Mouse (Mus musculus): ENCODE data around the gene Tmem144. TPM values are rescaled to one million over a fixed set of nuclear protein-coding genes. Genes with fewer than 3 reads are reported as not detected.

Tmem144 gene
- 1.0 and 1.6 TPM in 2 replicates for polyA plus RNA-seq (2015; fragmentation: Nextera tagmentation; extraction: Ambion mirVana)

GRCm38 (mm10) chr3:79852654-79853166, at the start of gene Tmem144:
TSS of gene Tmem144 (minus strand) at chr3:79852773.

GRCm38 (mm10) chr3:79884305-79884704, 31.7 kb upstream of the Tmem144 start, which contains the start of gene Fam198b:
TSS of gene Fam198b (plus strand) at chr3:79884533.

Other genes starting within 250 kb of the Tmem144 start
- 7.4 and 11.1 TPM in 2 replicates for gene 4930579G24Rik, start 223.7 kb downstream of the Tmem144 start, polyA plus RNA-seq (2015; fragmentation: Nextera tagmentation; extraction: Ambion mirVana)
- gene Etfdh, start 223.3 kb downstream of the Tmem144 start, polyA plus RNA-seq (2015; fragmentation: Nextera tagmentation; extraction: Ambion mirVana): 46.5 and 51.2 TPM in 2 replicates
- 0.46 and 0.47 TPM in 2 replicates for gene Rxfp1, start 114.9 kb downstream of the Tmem144 start, polyA plus RNA-seq (2015; fragmentation: Nextera tagmentation; extraction: Ambion mirVana)
- 6.7 and 9.9 TPM in 2 replicates for gene Fam198b, start 31.8 kb upstream of the Tmem144 start, polyA plus RNA-seq (2015; fragmentation: Nextera tagmentation; extraction: Ambion mirVana)

Data from urinary bladder, postnatal 0 days (tissue).